Mouse (Mus musculus) kidney, adult 2 months (tissue): ENCODE results near the gene Rad51b.

Experiments used
- CTCF ChIP-seq: fragments of 200-500 bp; conservative IDR thresholded peaks from 2 replicates; pipeline ENCODE4 v1.5.1; 2011; ENCODE audit warnings: low read depth, mild to moderate bottlenecking, control low read depth, low read length, moderate library complexity, mixed read lengths; ENCODE audit not compliant: insufficient read depth, insufficient read length
- POLR2A ChIP-seq: fragments of 200-500 bp; IDR thresholded peaks from one replicate; pipeline ENCODE4 v1.6.1; 2011; ENCODE audit warnings: low read depth, low read length, control low read depth

DNA sequence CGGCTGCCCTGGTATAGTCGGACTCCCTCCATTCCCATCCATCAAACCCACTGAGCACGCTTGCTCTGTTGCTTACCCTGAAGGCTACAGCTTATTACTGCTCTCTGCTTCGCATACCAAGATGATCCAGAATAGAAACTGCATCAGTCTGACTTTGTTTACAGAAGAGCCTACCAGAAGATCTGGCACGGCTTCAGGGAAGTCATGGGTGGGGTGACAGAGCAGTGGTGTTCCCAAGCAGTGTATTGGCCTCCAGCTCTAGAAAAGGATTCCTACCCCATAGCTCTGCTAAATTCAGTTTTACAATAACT, 411.3 kb downstream of the Rad51b start:
- TF ChIP-seq CTCF (no peak), POLR2A (no peak)
